Mouse (Mus musculus) frontal cortex, postnatal 10 days (tissue): Measurements from ENCODE around the gene Map3k19.
A peak's percentile ranks its signal among the peaks of the same experiment; 100 is the strongest.

ENCODE experiments used
- DNase-seq, 2 experiments: peaks; one replicate each; pipeline ENCODE4 v3.0.0; 2022; ENCODE audit warnings: low spot score in 2 of 2, mixed read lengths in 1 of 2

Map3k19 gene

DNA sequence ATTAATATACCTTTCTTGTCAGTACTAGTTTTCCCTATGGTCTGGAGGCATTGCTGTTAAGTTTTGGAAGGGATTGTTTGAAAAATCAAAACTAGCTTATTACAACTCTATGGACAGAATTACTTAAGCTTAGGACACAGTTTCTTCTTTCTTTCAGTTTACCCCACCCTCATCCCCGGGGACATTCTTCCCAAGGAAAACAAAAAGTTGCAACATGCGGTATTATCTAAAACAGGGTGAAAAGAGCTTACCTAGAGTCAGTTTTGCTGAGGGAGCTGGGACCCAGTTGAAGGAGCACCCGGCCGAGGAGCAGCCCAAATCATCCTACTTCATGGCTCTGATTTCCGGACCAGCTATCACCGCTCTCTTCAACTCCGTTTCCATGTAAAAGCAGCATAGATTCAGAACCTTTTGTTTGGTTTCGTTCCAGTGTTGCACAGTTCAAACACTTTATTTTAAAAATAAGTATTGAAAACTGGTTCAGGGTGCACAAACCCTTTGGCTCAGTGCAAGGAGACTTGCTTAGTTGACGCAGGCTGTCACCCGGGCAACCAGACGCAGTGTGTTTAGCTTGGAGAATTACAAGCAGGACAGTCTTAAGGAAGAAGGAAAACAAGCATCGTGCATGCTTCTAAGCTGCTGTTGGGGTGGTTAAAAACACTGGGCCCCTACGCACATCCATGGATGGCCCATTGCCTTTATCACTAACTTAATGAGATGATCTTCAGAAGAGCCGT lies at the start of gene Map3k19:
Gene Map3k19 (minus strand): TSS at position 546 of the 737 bp plus-strand sequence.
- peak in 1 of 2 experiments; percentile 32 for DNase-seq

DNA sequence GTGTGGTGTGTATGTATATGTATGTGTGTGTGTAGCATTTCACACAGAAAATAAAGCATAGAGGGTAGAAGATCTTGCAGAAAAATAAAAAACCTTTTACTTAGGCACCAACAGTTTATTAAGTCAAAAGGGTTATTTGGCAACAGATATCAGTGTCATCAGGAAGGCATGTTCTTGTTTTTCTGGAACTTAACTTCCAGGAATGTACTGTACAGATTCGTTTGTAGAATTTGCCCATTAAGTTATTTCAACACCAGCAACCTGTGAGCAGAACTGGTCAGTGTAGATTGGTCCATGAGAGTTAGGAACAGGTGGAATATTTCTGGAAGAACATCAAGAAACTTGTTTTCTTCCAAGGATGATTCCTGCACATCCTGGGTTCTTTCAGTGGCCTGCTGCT lies 44.6 kb upstream of the Map3k19 start:
- no peak for DNase-seq

DNA sequence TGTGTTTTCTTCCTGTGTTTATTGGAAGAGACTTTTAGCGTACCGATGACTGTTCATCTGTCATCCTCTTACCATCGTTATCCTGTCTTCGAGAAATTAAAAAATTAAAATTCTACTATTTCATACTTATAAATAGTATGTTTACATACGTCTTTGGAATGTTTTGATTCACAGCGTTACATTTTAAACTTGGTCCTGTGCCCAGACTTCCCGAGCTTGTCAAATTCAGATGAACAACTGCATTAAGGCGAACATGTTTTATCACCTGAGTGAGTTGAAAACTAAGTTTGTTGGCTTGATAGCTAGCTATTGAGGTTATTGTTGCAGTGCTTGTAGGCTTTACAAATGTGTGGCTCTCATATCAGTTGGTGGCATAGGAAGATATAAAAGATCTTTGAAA lies 14.4 kb upstream of the Map3k19 start:
- no peak for DNase-seq

DNA sequence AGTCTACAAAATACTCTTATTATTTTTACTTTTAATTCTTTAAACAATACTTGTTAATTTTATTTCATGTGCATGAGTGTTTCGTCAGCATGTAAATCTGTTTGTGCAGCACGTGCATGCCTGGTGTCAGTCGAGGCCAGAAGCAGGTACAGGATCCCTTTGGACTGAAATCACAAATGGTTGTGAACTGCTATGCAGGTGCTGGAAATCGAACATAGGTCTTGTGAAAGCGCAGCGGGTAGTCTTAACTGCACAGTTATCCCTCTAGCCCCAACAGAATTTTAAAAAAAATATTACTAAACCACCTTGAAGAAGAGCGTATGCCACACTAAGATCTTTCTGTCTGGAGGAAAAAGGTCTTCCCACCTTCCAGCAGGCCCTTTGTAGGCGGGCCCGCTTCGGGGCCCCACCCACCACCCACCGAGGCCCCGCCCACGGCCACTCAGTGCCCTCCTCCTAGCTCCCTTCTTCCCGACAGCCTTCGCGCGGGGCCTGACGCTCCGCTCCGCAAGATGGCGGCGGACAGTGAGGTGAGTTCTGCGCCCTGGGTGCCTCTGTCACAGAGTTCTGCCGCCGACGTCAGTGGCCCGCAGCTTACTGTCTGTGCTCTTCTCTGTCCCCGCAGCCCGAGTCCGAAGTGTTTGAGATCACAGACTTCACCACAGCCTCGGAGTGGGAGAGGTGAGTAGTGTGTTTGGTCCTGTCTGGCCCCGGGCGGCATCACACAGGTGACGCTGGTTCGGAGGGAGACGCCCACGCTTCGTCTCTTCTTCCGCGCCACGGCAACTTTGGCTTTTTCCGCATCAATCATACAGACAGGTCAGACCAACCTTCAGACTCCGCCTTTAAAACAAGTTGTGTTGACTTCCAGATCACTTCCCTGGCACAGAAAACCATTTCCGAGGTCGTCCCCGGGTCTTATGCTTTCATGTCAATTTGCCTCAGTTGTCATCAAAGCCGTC lies 13.8 kb upstream of the Map3k19 start, which contains the start of gene Rab3gap1:
Gene Rab3gap1 (plus strand): TSS at position 474 of the 962 bp plus-strand sequence.
- DNase-seq = peak; percentile 74 to 86

DNA sequence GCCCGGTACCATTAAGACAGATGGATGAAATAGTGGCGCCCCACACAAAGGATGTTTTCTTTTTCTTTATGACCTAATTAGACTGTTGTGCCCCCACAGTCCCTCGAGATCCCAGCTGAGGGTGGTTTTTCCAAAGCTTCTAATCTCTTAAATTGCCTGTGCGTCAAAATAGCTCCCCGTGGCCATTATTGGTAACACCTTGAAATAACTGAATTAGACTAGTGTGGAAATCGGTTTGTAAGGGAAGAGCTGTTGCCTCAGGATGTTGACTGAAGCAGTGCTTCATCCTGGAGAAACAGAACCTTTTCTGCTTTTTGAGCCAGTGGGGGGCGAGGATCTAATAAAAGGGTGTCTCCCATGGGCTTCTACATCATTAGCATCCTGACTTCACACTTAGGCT lies 9.0 kb upstream of the Map3k19 start:
- no peak for DNase-seq

DNA sequence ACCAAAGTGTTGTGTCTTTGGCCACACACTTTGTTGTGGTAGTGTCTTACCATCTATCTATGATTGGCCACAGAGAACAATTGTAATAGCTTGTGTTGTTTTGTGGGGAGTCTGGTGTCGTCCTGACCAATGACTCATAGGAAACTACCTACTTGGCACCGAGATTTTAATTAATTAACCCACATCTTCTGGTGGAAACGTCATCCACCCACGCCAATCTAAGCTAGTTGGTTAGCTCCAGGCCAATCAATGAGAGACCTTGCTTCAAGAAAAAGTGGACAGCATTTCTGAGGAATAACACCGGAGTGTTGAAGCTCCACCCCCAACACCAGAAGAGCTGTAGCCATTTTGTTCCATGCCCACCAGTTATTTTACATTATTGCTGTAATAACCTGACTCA lies 7.1 kb upstream of the Map3k19 start:
- no peak for DNase-seq

DNA sequence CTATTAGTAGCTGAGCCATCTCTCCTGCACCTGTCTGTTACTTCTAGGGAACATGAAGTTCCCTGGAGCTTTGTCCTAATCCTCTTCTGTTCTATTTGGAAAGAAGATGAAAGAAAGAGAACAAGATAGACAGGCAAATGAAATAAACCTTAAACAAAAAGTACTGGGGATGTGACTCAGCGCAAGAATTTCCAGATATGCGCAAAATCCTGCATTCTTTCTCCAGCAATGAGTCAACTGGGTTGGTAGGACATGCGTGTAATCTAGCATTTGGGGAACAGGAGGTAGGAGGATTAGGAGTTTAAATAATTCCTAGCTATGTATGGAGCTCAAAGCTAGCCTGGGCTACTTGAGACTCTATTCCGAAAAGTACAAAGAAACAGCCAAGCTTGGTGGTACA lies 5.7 kb upstream of the Map3k19 start:
- no peak for DNase-seq

DNA sequence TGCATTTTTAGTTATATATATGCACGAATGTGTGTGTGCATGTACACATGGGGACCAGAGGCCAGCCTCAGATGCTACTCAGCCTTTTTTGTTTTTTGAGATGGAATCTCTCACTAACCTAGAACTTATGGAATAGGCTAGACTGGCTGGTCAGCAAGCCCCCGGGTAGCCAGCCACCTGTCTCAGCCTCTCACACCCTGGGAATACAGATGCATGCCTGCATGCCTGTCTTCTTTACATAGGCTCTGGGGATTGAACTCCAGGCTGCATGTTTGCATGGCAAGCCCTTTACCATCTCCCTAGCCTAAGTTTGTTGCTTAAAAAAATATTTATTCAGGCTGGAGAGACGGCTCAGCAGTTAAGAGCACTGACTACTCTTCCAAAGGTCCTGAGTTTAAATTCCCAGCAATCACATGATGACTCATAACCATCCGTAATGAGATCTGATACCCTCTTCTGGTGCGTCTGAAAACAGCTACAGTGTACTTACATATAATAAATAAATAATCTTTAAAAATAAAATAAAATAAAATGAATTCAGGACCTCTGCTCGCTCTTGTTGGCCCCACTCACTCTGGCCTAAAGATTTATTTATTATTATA lies 5.1 kb upstream of the Map3k19 start:
- DNase-seq = no peak

DNA sequence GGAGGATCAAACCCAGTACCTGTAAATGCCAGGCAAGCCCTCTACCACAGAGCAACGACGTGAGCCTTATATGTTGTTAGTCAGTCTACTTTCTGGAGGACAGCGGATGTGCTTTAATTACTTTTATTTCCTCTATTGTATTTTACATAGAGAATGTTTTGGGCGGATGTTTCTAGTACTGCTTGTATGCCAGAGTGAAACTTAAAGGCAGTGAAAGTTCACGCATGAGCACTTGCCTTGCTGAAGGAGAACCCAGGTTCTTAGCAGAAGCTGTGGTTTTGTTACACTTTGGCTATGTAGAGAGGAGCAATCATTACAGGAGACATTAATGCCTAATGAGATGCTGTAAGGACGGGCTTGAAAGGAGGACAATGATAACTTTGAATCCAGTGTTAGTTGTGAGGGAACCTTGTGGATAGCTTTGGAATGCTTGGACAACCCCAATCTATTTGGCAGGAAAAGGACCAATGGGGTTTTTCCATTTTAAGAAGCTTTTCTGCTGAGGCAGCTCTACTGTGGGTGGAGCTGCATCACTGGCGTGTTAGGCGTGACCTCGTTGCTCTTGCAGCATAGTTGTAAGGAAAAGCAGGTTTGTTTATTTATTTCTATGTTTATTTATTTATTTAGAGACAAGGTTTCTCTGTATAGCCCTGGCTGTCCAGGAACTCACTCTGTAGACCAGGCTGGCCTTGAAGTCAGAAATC lies 4.3 kb upstream of the Map3k19 start:
- DNase-seq = no peak

DNA sequence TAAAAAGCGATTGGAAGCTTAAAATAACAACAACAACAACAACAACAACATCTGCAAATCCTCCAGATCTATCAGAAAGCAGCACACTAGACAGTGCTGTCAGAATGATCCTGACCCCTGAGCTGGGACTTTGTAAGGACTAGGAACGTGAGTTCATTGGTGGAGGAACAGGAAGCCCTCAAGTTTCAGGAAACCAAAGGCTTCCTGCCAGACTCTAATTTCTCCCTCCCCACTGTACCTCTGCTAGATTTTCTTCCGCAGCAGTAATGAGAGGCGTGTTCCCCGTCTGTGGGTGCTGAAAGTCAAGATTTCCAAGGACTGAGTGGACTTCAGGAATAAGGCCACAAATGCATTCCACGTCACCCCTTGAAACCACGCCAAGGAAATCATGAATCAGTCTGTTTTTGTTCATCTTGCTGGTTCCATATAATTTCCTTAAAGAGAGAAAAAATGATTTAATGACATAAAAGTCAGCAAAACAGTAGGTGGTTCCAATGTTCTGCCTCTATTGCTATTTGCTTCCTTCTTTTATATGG lies 4.7 kb downstream of the Map3k19 start:
- no peak for DNase-seq

DNA sequence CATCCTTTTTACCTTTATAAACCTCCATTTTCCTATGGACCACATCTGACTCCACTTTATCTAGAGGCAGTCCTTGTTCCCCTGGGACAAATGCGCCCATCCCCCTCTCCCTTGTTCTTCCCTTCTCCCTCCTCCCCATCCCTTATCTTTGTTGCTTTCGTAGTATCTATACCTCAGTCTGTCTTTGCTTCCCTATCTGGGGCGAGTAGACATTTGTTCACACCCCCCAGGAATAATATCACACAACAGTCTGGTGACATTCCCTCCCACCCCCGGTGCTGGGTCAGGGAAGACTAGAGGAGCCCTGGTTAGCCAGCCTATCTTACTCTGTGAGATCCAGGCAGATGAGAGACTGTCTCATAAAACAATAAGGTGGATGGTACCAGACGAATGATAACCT lies 9.4 kb downstream of the Map3k19 start:
- DNase-seq = no peak

DNA sequence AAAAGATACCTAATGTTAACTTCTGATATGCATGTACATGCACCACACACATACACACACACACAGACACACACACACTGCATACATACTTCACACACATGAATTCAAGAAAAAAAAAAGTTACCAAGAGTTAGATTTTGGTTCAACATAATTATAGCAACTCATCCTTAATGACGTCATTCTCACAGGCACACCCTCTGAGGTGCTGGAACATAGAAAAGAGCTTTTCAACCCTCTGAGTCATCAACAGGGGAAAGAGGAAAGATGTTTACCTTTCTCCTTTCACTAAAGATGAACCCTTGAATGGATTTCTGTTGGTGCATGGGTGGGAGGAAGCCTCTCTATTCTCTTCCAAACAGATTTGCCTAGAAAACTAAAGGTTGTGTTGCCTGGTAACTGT lies 16.2 kb downstream of the Map3k19 start:
- DNase-seq = no peak

DNA sequence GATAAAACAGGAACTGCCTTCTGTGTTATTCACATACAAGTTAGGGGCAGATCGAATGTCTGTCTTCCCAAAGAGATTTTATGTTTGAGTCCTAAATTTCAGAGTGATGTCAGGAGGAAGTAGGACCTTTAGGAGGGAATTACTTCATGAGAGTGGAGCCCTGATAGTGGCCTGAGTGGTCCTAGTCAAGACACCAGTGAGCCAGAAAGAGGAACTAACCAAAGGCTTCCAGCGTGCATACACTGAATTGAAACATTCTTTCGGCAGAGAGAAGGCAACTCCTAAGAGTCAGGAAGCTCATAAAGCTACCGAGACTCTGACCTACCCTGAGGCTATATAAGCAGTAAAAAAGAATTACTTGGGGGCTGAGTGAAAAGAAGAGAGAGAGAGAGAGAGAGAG lies 18.2 kb downstream of the Map3k19 start:
- DNase-seq = no peak

DNA sequence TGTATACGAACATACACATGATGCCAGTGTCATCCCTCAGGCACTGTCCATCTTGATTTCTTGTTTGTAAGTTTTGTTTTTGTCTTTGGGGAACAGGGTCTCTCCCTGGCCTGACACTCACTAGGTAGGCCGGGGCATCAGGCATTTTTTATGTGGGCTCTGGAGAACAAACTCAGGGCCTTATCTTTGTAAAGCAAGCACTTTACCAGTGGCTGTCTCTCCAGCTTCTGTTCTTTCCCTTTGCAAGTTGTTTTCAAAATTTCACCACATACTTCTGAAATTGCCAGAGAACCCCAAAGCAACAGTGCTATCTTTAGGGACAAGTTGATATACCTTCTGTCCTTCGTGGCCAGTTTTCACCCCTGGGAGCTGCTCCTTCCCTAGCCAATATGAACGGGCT lies 20.6 kb downstream of the Map3k19 start:
- DNase-seq = no peak

DNA sequence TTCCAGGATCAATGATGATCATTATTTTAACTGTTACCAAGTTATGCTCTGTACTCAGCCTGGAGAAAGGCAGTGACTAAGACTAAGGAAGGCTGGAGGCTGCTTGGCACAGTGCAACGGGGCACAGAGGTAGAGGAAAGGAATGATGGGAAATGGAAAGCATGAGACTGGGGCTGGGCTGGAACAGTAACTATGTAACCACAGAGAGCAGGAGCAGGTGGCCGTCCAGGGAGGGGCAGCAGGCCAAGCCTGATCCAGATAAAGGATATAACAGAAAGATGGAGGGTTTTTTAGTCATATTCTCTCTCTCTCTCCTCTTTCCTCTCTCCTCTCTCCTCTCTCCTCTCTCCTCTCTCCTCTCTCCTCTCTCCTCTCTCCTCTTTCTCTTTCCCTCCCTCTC lies 21.1 kb downstream of the Map3k19 start:
- no peak for DNase-seq

DNA sequence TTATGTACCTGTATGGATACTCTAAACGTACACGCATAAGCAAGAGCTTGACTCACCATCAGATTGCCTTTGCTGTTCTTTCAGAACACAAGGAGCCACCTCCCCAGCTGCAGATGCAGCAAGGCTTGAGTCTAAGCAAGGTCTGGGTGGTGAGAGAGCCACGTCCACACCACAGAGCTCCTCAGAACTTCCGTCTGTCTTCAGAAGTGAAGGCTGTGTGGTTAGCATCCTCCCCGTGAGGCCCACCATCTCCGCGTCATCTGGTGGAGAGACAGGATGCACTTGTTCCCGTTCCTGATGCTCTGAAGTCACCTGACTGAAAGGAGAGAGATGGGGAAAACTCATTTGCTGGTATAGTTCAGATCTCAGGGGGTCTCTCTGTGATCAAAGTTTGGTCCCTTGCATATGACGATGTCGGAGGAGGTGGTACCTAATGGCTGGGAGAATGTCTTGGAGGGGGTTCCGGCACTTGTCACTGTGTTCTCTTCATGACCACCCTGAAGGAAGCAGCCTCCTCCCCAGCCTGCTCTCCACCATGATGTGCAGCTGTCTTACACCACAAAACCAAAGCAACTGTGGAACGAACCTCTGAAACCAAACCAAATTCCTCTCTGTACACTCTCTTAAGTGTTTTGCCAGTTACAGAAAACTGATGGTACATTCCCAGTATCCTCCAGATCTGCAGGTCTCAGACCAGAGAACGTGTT lies 24.5 kb downstream of the Map3k19 start:
- DNase-seq = no peak

DNA sequence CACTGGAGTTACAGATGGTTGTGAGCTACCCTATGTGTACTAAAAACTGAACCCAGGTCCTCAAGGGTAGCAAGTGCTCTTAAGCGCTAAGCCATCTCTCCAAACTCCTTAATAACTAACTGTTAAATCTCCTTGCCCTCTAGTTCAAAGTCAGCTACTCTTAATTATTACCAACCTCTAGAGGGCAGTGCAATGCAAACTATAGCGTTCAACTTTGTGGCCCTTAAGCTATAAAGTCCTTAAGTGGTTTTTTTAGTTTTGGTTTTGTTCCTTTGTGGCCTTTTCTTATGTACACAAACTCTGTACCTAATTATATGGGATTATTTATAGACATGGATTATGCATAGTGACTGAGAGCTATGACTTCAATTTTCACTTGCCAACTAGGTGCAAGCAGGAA lies 27.5 kb downstream of the Map3k19 start:
- no peak for DNase-seq

DNA sequence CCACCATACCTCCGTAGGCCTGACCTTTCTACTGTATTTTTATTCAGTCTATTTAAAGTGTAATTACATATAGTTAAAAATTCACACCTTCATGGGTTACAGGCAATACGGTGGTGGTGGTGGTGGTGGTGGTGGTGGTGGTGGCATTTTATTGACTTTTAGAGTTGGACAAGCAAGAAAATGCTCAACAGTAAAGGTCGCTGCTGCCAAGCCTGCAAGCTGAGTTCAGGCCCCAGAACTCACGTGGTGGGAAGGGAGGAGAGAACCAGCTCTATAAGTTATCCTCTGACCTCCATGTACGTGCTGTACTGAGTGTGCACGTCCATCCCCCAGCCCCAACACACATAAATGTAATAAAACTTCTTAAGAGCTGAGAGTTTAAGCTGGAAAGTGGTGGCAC lies 38.5 kb downstream of the Map3k19 start:
- DNase-seq = no peak

DNA sequence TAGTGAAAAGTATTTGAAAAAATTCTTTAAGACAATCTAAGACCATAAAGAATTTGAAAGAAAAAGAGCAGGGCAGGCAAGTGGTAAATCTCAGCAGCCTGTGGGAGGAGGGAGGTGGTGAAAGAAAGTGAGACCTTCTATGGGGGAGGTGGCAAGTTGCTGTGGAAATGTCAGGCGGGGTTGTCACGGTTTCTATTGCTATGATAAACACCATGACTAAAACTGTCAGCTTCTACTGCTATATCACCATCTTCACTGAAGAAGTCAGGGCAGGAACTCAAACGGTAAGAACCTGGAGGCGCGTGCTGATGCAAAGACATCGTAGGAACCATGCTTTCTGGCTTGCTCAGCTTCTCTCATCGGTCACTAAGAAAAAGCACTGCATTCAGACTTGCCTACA lies 41.9 kb downstream of the Map3k19 start:
- DNase-seq = no peak

DNA sequence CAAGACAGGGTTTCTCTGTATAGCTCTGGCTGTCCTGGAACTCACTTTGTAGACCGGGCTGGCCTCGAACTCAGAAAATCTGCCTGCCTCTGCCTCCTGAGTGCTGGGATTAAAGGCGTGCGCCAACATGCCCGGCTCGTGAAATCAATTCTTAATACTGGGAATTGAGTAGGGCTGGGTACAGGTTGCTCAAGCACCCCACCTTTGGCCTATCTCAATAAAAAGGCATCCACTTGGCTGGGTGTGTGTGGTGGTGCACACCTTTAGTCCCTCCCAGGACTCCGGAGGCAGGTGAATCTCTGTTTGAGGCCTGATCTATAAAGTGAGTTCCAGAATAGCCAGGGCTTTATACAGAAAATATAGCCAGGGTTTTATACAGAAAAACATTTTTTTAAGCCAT lies 46.2 kb downstream of the Map3k19 start:
- DNase-seq = no peak

DNA sequence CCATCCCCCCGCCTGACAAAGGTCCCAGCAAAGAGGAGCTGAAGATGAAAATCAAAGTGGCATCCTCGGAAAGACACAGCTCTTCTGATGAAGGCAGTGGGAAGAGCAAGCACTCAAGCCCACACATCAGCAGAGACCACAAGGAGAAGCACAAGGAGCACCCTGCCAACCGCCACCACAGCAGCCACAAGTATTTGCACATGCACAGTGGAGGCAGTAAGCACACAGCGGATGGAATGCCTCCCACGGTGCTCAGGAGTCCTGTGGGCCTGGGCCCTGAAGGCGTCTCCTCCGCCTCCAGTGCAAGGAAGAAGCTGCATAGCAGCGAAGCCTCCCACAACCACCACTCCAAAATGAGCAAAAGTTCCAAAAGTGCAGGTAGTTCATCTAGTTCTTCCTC lies 51.9 kb downstream of the Map3k19 start:
- DNase-seq = no peak
